Mouse (Mus musculus) CH12.LX (cell line): ENCODE results near the gene Znfx1. TPM values are rescaled to one million over a fixed set of nuclear protein-coding genes. Genes with fewer than 3 reads are reported as not detected.
A peak's percentile ranks its signal among the peaks of the same experiment; 100 is the strongest.

Source experiments
- DNase-seq: peaks from one replicate; pipeline ENCODE4 v3.0.0-alpha.2; 2013; ENCODE audit errors: extremely low read depth
- H3K27ac ChIP-seq: 2 replicates; pipeline ENCODE4 v1.5.1; 2012; ENCODE audit warnings: low read depth, mild to moderate bottlenecking, control low read depth, moderate library complexity; ENCODE audit not compliant: insufficient read depth
- H3K27me3 ChIP-seq: replicated peaks from 2 replicates; pipeline ENCODE3; 2012; ENCODE audit warnings: inconsistent platforms
- H3K36me3 ChIP-seq, 2 experiments: replicated peaks in 1 of 2; 2 replicates each; pipeline versions ENCODE3 to v1.6.1; 2012; ENCODE audit warnings: inconsistent platforms in 1 of 2, low read length in 1 of 2, mild to moderate bottlenecking in 1 of 2, mixed read lengths in 1 of 2, moderate library complexity in 1 of 2; ENCODE audit not compliant: control insufficient read depth in 1 of 2, insufficient read depth in 1 of 2
- H3K4me1 ChIP-seq, 2 experiments: 2 replicates each; pipeline ENCODE4 v1.6.1; 2012; ENCODE audit warnings: inconsistent platforms in 1 of 2, moderate library complexity in 1 of 2; ENCODE audit not compliant: insufficient read depth in 2 of 2, control insufficient read depth in 1 of 2
- H3K4me2 ChIP-seq: 2 replicates; pipeline ENCODE4 v1.6.1; 2012; ENCODE audit warnings: low read depth, mild to moderate bottlenecking, control low read depth; ENCODE audit not compliant: poor library complexity, insufficient read depth, severe bottlenecking
- H3K4me3 ChIP-seq, 3 experiments: fragments of 150-350 bp in 1 of 3; sonication (generic) in 1 of 3; replicated peaks in 1 of 3; 2 replicates each; pipeline versions ENCODE3 to v1.5.1; 2011 to 2012; ENCODE audit warnings: low read depth in 2 of 3, low read length in 2 of 3, mild to moderate bottlenecking in 2 of 3, moderate library complexity in 2 of 3, control low read depth in 1 of 3, improper control_type of control experiment in 1 of 3, inconsistent platforms in 1 of 3, mixed read lengths in 1 of 3; ENCODE audit not compliant: poor library complexity in 1 of 3
- H3K79me2 ChIP-seq: replicated peaks from 2 replicates; pipeline ENCODE4 v1.6.1; 2012; ENCODE audit warnings: mild to moderate bottlenecking, moderate library complexity; ENCODE audit not compliant: control insufficient read depth, poor library complexity, insufficient read depth, severe bottlenecking; ENCODE audit errors: extremely low read depth
- H3K9ac ChIP-seq: 2 replicates; pipeline ENCODE4 v1.6.1; 2012; ENCODE audit warnings: low read depth, mild to moderate bottlenecking, control low read depth, moderate library complexity; ENCODE audit not compliant: insufficient read depth
- H3K9me3 ChIP-seq: replicated peaks from 2 replicates; pipeline ENCODE3; 2012; ENCODE audit warnings: low read length, inconsistent platforms, mixed read lengths
- BHLHE40 ChIP-seq: IDR thresholded peaks from 2 replicates; pipeline ENCODE4 v1.6.1; 2011; ENCODE audit warnings: mild to moderate bottlenecking, low read depth, low read length, improper control_type of control experiment
- CHD1 ChIP-seq: IDR thresholded peaks from 2 replicates; pipeline ENCODE4 v1.6.1; 2012; ENCODE audit warnings: low read depth, low read length, improper control_type of control experiment, inconsistent platforms
- CHD2 ChIP-seq: IDR thresholded peaks from 2 replicates; pipeline ENCODE4 v1.6.1; 2011; ENCODE audit warnings: low read length, improper control_type of control experiment
- CTCF ChIP-seq, 2 experiments: IDR thresholded peaks in 1 of 2; conservative IDR thresholded peaks in 1 of 2; 2 replicates each; pipeline ENCODE4 v1.5.1; 2011 to 2012; ENCODE audit warnings: low read depth in 2 of 2, low read length in 2 of 2, improper control_type of control experiment in 1 of 2, inconsistent platforms in 1 of 2, mild to moderate bottlenecking in 1 of 2, moderate library complexity in 1 of 2
- E2F4 ChIP-seq: IDR thresholded peaks from 2 replicates; pipeline ENCODE4 v1.6.1; 2011; ENCODE audit warnings: low read depth, low read length, improper control_type of control experiment; ENCODE audit not compliant: insufficient replicate concordance
- ELF1 ChIP-seq: IDR thresholded peaks from 2 replicates; pipeline ENCODE4 v1.6.1; 2014; ENCODE audit warnings: low read depth, mild to moderate bottlenecking, inconsistent platforms, low read length, improper control_type of control experiment
- EP300 ChIP-seq: IDR thresholded peaks from 2 replicates; pipeline ENCODE4 v1.6.1; 2011; ENCODE audit warnings: low read length, improper control_type of control experiment
- ETS1 ChIP-seq: conservative IDR thresholded peaks from 2 replicates; pipeline ENCODE4 v1.6.1; 2012; ENCODE audit warnings: low read depth, mild to moderate bottlenecking, inconsistent platforms, low read length, improper control_type of control experiment, moderate library complexity
- GABPA ChIP-seq: IDR thresholded peaks from 2 replicates; pipeline ENCODE4 v1.6.1; 2012; ENCODE audit warnings: low read depth, low read length, improper control_type of control experiment, inconsistent platforms; ENCODE audit not compliant: insufficient replicate concordance
- HCFC1 ChIP-seq: IDR thresholded peaks from 2 replicates; pipeline ENCODE4 v1.6.1; 2012; ENCODE audit warnings: low read depth, mild to moderate bottlenecking, inconsistent platforms, low read length, improper control_type of control experiment
- IRF4 ChIP-seq: IDR thresholded peaks from 2 replicates; pipeline ENCODE4 v1.6.1; 2014; ENCODE audit warnings: low read depth, mild to moderate bottlenecking, inconsistent platforms, low read length, improper control_type of control experiment
- JUND ChIP-seq: conservative IDR thresholded peaks from 2 replicates; pipeline ENCODE4 v1.6.1; 2011; ENCODE audit warnings: low read depth, low read length, improper control_type of control experiment
- KAT2A ChIP-seq: IDR thresholded peaks from 2 replicates; pipeline ENCODE4 v1.6.1; 2012; ENCODE audit warnings: low read length, improper control_type of control experiment, inconsistent platforms; ENCODE audit not compliant: insufficient replicate concordance
- MAFK ChIP-seq: IDR thresholded peaks from 2 replicates; pipeline ENCODE4 v1.6.1; 2011; ENCODE audit warnings: low read length, improper control_type of control experiment; ENCODE audit not compliant: insufficient replicate concordance
- MEF2A ChIP-seq: IDR thresholded peaks from 2 replicates; pipeline ENCODE4 v1.6.1; 2014; ENCODE audit warnings: low read depth, mild to moderate bottlenecking, inconsistent platforms, low read length, improper control_type of control experiment, borderline replicate concordance
- MXI1 ChIP-seq: IDR thresholded peaks from 2 replicates; pipeline ENCODE4 v1.6.1; 2011; ENCODE audit warnings: mild to moderate bottlenecking, low read depth, low read length, improper control_type of control experiment
- MYC ChIP-seq: IDR thresholded peaks from 2 replicates; pipeline ENCODE4 v1.6.1; 2011; ENCODE audit warnings: low read depth, mild to moderate bottlenecking, improper control_type of control experiment, low read length
- NRF1 ChIP-seq: IDR thresholded peaks from 2 replicates; pipeline ENCODE4 v1.6.1; 2014; ENCODE audit warnings: low read depth, mild to moderate bottlenecking, inconsistent platforms, low read length, improper control_type of control experiment, moderate library complexity
- POLR2A ChIP-seq: IDR thresholded peaks from 2 replicates; pipeline ENCODE4 v1.6.1; 2011; ENCODE audit warnings: low read depth, mild to moderate bottlenecking, improper control_type of control experiment, low read length
- POLR2AphosphoS2 ChIP-seq: IDR thresholded peaks from 2 replicates; pipeline ENCODE4 v1.6.1; 2011; ENCODE audit warnings: low read depth, low read length, improper control_type of control experiment
- RAD21 ChIP-seq: IDR thresholded peaks from 2 replicates; pipeline ENCODE4 v1.6.1; 2011; ENCODE audit warnings: low read depth, mild to moderate bottlenecking, low read length, improper control_type of control experiment, moderate library complexity
- RCOR1 ChIP-seq: conservative IDR thresholded peaks from 2 replicates; pipeline ENCODE4 v1.6.1; 2012; ENCODE audit warnings: low read depth, mild to moderate bottlenecking, inconsistent platforms, low read length, improper control_type of control experiment
- SIN3A ChIP-seq: IDR thresholded peaks from 2 replicates; pipeline ENCODE4 v1.6.1; 2012; ENCODE audit warnings: low read length, improper control_type of control experiment, inconsistent platforms
- SMC3 ChIP-seq: IDR thresholded peaks from 2 replicates; pipeline ENCODE4 v1.6.1; 2011; ENCODE audit warnings: low read depth, low read length, improper control_type of control experiment
- TBP ChIP-seq: conservative IDR thresholded peaks from 2 replicates; pipeline ENCODE4 v1.6.1; 2011; ENCODE audit warnings: low read depth, low read length, improper control_type of control experiment
- TCF12 ChIP-seq: IDR thresholded peaks from 2 replicates; pipeline ENCODE4 v1.6.1; 2014; ENCODE audit warnings: low read depth, mild to moderate bottlenecking, inconsistent platforms, low read length, improper control_type of control experiment
- UBTF ChIP-seq: IDR thresholded peaks from 2 replicates; pipeline ENCODE4 v1.6.1; 2012; ENCODE audit warnings: low read depth, mild to moderate bottlenecking, inconsistent platforms, low read length, improper control_type of control experiment, moderate library complexity
- USF2 ChIP-seq: conservative IDR thresholded peaks from 2 replicates; pipeline ENCODE4 v1.6.1; 2011; ENCODE audit warnings: low read depth, low read length, improper control_type of control experiment
- ZC3H11A ChIP-seq: IDR thresholded peaks from 2 replicates; pipeline ENCODE4 v1.6.1; 2012; ENCODE audit warnings: low read depth, mild to moderate bottlenecking, inconsistent platforms, low read length, improper control_type of control experiment
- ZKSCAN1 ChIP-seq: IDR thresholded peaks from 2 replicates; pipeline ENCODE4 v1.6.1; 2012; ENCODE audit warnings: low read depth, inconsistent platforms, low read length, improper control_type of control experiment, borderline replicate concordance
- ZMIZ1 ChIP-seq: IDR thresholded peaks from 2 replicates; pipeline ENCODE4 v1.6.1; 2012; ENCODE audit warnings: low read depth, mild to moderate bottlenecking, inconsistent platforms, low read length, improper control_type of control experiment
- dilution Hi-C: fragments of 300-500 bp; cut with MboI; formaldehyde crosslinking; loops from 2 replicates; pipeline ENCODE4 v1.14.3; 2020; ENCODE audit warnings: low sequenced_read_pairs; ENCODE audit not compliant: extremely low pct_unique_long_range_greater_than_20kb, extremely low pct_ligation_motif_present
- in situ Hi-C: fragments of 300-500 bp; cut with MboI; formaldehyde crosslinking; loops from 3 replicates; pipeline ENCODE4 v1.14.3; 2019; ENCODE audit warnings: low sequenced_read_pairs, low pct_ligation_motif_present, low pct_unique_long_range_greater_than_20kb, mixed read lengths
- polyA plus RNA-seq: library from polyadenylated mRNA; unstranded; fragments of >175 nt; gene quantifications from 2 replicates; pipeline ENCODE4 v1.2.1, GENCODE M21; 2012; ENCODE audit warnings: low read depth; ENCODE audit not compliant: insufficient read length
- total RNA-seq, 2 experiments: library from RNA; depleted of rRNA; stranded (reverse); fragments of 300-350 nt in 1 of 2; fragments of >200 nt in 1 of 2; gene quantifications; 2 replicates each; pipeline ENCODE4 v1.2.3; 2012 to 2014

Gene Znfx1
- total and polyA plus RNA-seq, 3 experiments = 5.1 to 9.0 (median 8.1) TPM

DNA sequence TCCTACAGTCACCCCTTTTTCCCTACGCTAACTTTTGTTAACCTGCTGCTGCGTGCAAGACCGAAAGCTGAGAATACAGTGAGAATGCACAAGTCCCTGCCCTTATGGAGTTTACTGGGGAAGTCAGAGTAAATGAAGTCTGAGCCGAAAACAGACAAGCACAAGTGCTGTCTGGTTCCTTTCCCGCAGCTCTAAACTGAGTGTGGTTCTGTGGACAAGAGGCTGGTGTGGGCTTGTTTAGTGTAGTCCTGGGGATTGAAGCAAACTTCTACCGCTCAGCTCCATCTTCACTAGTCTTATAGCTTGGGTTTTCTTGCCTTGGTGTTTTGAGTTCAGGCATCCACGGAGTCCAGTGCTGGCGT, 66.3 kb downstream of the Znfx1 start:
- no peak for DNase-seq
- TF ChIP-seq ZKSCAN1 (no peak), KAT2A (no peak), UBTF (no peak), SIN3A (no peak; the same call in 1 of the 2 replicates), EP300 (no peak), GABPA (no peak)
- no peaks in the 10 kb centered on the region for H3K27me3 ChIP-seq
- peaks cover 2 to 27% of the 10 kb centered on the region in 2 experiments; a peak in 2 of 4 replicates for H3K4me1 ChIP-seq
- peaks cover 40% of the 10 kb centered on the region for H3K79me2 ChIP-seq
- peaks cover 0 to 2% of the 10 kb centered on the region in 2 experiments for H3K36me3 ChIP-seq
- in situ Hi-C loops = no loop called here
- no peaks in the 10 kb centered on the region for H3K9me3 ChIP-seq
- dilution Hi-C loops = no loop called here
- peak overlapping the region; percentile 54 for H3K27ac ChIP-seq
- peak overlapping the region; percentile 56 to 63 (median 61) for H3K4me3 ChIP-seq
- peak overlapping the region; percentile 90 for H3K9ac ChIP-seq
- H3K4me2 ChIP-seq = peak overlapping the region; percentile 97

DNA sequence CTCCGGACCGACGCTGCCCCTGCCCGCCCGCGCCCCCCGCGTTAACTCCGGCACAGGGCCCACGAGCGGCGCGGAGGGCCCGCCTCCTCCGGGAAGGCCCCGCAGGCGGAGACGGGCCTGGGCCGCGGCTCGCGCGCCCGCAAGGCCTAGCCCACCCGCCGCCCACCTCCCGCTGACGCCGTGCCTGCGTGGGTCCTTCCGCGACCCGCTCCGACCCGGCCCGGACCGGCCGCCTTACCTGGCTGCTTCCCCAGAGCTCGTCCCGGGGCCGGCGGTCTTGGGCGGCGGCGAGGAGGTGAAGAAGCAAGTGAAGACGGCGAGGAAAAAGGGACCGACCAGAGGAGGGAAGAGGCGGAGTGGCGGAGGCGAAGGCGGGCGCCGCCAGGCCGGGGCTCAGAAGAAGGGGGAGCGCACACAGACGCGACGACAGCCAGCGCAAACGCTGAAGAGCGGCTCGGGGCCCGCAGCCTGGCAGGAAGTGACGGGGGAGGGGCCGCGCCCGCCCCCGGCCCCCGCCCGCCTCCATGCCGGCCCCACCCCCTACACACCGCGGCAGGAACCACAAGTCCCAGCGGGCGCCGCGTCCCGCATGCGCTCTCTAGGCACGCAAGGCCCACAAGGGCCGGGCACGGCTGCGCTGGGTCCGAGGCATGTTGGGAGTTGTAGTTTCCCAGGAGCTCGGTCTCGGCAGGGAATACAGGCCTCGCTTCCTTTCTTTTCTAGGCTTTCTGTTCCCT, 66.9 kb downstream of the Znfx1 start, which contains the start of gene Stau1:
Stau1 (minus strand) TSS at position 504 of the 737 bp plus-strand sequence.
- Histone ChIP-seq H3K9me3 (no peaks in the 10 kb centered on the region), H3K27ac (peak within 1 kb of the TSS; percentile 68), H3K4me3 (peak within 1 kb of the TSS; percentile 90 to 93 (median 92)), H3K9ac (peak within 1 kb of the TSS; percentile 90), H3K4me2 (peak within 1 kb of the TSS; percentile 100), H3K79me2 (peaks cover 43% of the 10 kb centered on the region), H3K4me1 (peaks cover 2 to 33% of the 10 kb centered on the region in 2 experiments; a peak in 2 of 4 replicates), H3K27me3 (no peaks in the 10 kb centered on the region), H3K36me3 (peaks cover 0 to 2% of the 10 kb centered on the region in 2 experiments)
- in situ Hi-C loops (no loop called here), dilution Hi-C loops (no loop called here)
- peak; percentile 95 for DNase-seq
- no peak for TF ChIP-seq ZKSCAN1
- no peak for TF ChIP-seq BHLHE40
- TF ChIP-seq CHD1 = no peak
- TF ChIP-seq USF2 = no peak
- TF ChIP-seq CHD2 = no peak
- peak; percentile 83 for TF ChIP-seq POLR2A
- no peak for TF ChIP-seq MEF2A
- TF ChIP-seq SMC3 = 0 out of 2 replicates have a peak, but pooled peaks have one; percentile 3
- no peak; the same call in 1 of the 2 replicates for TF ChIP-seq MXI1
- TF ChIP-seq EP300 = no peak
- TF ChIP-seq UBTF = 0 out of 2 replicates have a peak, but pooled peaks have one; percentile 57
- TF ChIP-seq TCF12 = peak; percentile 56; the same call in 1 of the 2 replicates
- TF ChIP-seq HCFC1 = peak; percentile 95
- no peak for TF ChIP-seq ETS1
- TF ChIP-seq CTCF (conservative IDR thresholded peaks at IDR 0.05 in 1 of 2, IDR thresholded peaks at IDR 0.05 in 1 of 2; ENCODE audit: low read depth in 2 of 2, low read length in 2 of 2) = no peak
- TF ChIP-seq RAD21 = no peak
- no peak for TF ChIP-seq MYC
- no peak for TF ChIP-seq POLR2AphosphoS2
- peak; percentile 49 for TF ChIP-seq SIN3A
- TF ChIP-seq NRF1 = peak; percentile 87
- TF ChIP-seq ZMIZ1 = peak; percentile 27; the same call in 1 of the 2 replicates
- TF ChIP-seq E2F4 = no peak
- TF ChIP-seq MAFK = no peak
- TF ChIP-seq RCOR1 = no peak
- no peak for TF ChIP-seq ZC3H11A
- TF ChIP-seq JUND = no peak
- TF ChIP-seq IRF4 = peak; percentile 29; the same call in 1 of the 2 replicates
- TF ChIP-seq ELF1 = peak; percentile 76
- peak; percentile 56; the same call in 1 of the 2 replicates for TF ChIP-seq TBP
